In the genomic region with DNA sequence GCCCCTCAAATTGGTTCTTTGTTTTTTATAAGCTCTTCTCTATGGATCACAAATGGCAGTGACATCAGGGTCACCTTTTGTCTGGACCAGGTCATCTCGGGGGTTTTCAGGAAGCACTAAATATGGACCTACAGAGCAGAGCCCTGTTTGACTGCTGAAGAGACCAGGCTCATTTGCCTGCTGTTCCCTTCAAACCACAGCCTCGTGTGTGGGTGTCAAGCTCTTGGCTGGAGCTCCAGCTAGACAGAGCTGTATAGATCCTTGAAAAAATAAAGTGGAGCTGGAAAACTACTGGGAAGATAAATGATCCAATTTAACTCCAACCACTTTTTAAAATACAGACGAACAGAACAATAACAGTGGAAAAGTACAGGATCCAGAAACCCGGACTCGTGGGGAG, we compare ENCODE assay signal across 13 mouse cellular contexts.
DNase-seq lines count a peak whose midpoint lies in the region; ATAC-seq and TF ChIP-seq lines count a peak whose summit lies in the region.
"Had no signal": no experiment of that assay in that cellular context is flagged by ENCODE, and none has a peak within 500 bp of the region (broad histone marks: within the 10 kb centered on the region; RNA-seq: fewer than 3 reads in every experiment).

No protein-coding gene starts in this region.

- H3K4me3 ChIP-seq in heart, embryonic 12.5 days: no peak overlapping the region
- H3K4me3 ChIP-seq in thymus, adult 2 months (ENCODE audit: control insufficient read depth, insufficient read depth, low read length): no peak overlapping the region
- H3K4me3 ChIP-seq: embryonic facial prominence, embryonic 10.5 days; hindbrain, embryonic 13.5 days; limb, embryonic 13.5 days; stomach, embryonic 15.5 days had no signal

- H3K4me1 ChIP-seq in heart, embryonic 12.5 days (replicated peaks): peaks cover 57% of the 10 kb centered on the region
- H3K4me1 ChIP-seq in thymus, adult 2 months (replicated peaks; ENCODE audit: control insufficient read depth, insufficient read depth, low read length): no peaks in the 10 kb centered on the region
- H3K4me1 ChIP-seq: stomach, embryonic 15.5 days had no signal

- no peak for TF ChIP-seq POLR2A in thymus, adult 2 months (IDR thresholded peaks at IDR 0.05; ENCODE audit: control insufficient read depth, extremely low read depth, insufficient read depth, low read length, poor library complexity)

- no peak for ATAC-seq in heart, embryonic 12.5 days (ENCODE audit: insufficient number of reproducible peaks, low FRiP score)
- ATAC-seq: forebrain, embryonic 16.5 days had no signal

- H3K9me3 ChIP-seq in heart, embryonic 12.5 days (replicated peaks): no peaks in the 10 kb centered on the region
- H3K9me3 ChIP-seq: embryonic facial prominence, embryonic 10.5 days; hindbrain, embryonic 13.5 days; limb, embryonic 13.5 days; stomach, embryonic 15.5 days had no signal

- H3K4me2 ChIP-seq in heart, embryonic 12.5 days: no peak overlapping the region
- H3K4me2 ChIP-seq: hindbrain, embryonic 13.5 days; limb, embryonic 13.5 days; stomach, embryonic 15.5 days had no signal

- no peaks in the 10 kb centered on the region for H3K36me3 ChIP-seq in heart, embryonic 12.5 days
- no peaks in the 10 kb centered on the region for H3K36me3 ChIP-seq in thymus, adult 2 months (ENCODE audit: control insufficient read depth, insufficient read depth, low read length)
- H3K36me3 ChIP-seq: embryonic facial prominence, embryonic 10.5 days; hindbrain, embryonic 13.5 days; limb, embryonic 13.5 days; stomach, embryonic 15.5 days had no signal

- no peak for DNase-seq in heart, adult 9 months (ENCODE audit: low spot score in 2 of 2)
- peak; percentile 71 to 79 for DNase-seq in right cerebral cortex, adult 2 months (ENCODE audit: low spot score in 2 of 2)
- no peak for DNase-seq in right cerebral cortex, postnatal 14 days
- DNase-seq in layer of hippocampus, adult 8-10 months (ENCODE audit: low spot score in 2 of 2): peak; percentile 56 to 70
- no peak for DNase-seq in thymus, postnatal 36 days
- no peak for DNase-seq in thymus, adult 2 months
- no peak for DNase-seq in urinary bladder, adult 18-20 months (ENCODE audit: low spot score in 2 of 2)

- H3K9ac ChIP-seq in heart, embryonic 12.5 days: no peak overlapping the region
- H3K9ac ChIP-seq: hindbrain, embryonic 13.5 days; limb, embryonic 13.5 days; stomach, embryonic 15.5 days had no signal

- H3K27me3 ChIP-seq in heart, embryonic 12.5 days (replicated peaks): no peaks in the 10 kb centered on the region
- H3K27me3 ChIP-seq in thymus, adult 2 months (ENCODE audit: control insufficient read depth, insufficient read depth, low read length): no peaks in the 10 kb centered on the region
- H3K27me3 ChIP-seq: hindbrain, embryonic 13.5 days; limb, embryonic 13.5 days; stomach, embryonic 15.5 days had no signal

- peak overlapping the region; percentile 79 for H3K27ac ChIP-seq in heart, embryonic 12.5 days (ENCODE audit: poor library complexity, severe bottlenecking)
- no peak overlapping the region for H3K27ac ChIP-seq in thymus, adult 2 months (ENCODE audit: control insufficient read depth, insufficient read depth, low read length)
- H3K27ac ChIP-seq: embryonic facial prominence, embryonic 10.5 days; hindbrain, embryonic 13.5 days; limb, embryonic 13.5 days; stomach, embryonic 15.5 days had no signal

- WGBS in heart, embryonic 12.5 days: 41% methylated on average over 5 of the region's 5 CpGs
- 71% methylated on average over 5 of the region's 5 CpGs for WGBS in thymus, adult 2 months

- no peak for TF ChIP-seq CTCF in thymus, adult 2 months (IDR thresholded peaks at IDR 0.05; ENCODE audit: borderline replicate concordance, control insufficient read depth, extremely low read depth, insufficient read depth, low read length, poor library complexity)

Comparison
In these comparisons a context has a peak if more than half of its experiments do, and no peak if none do; other contexts are left out.
1. DNase-seq: peak in right cerebral cortex, adult 2 months (2 of 2) and layer of hippocampus, adult 8-10 months (2 of 2); none in heart, adult 9 months (0 of 2), right cerebral cortex, postnatal 14 days (single experiment), thymus, postnatal 36 days (0 of 2), thymus, adult 2 months (single experiment) and urinary bladder, adult 18-20 months (0 of 2).